ENCODE assay signal across 23 mouse cellular contexts in the genomic region with DNA sequence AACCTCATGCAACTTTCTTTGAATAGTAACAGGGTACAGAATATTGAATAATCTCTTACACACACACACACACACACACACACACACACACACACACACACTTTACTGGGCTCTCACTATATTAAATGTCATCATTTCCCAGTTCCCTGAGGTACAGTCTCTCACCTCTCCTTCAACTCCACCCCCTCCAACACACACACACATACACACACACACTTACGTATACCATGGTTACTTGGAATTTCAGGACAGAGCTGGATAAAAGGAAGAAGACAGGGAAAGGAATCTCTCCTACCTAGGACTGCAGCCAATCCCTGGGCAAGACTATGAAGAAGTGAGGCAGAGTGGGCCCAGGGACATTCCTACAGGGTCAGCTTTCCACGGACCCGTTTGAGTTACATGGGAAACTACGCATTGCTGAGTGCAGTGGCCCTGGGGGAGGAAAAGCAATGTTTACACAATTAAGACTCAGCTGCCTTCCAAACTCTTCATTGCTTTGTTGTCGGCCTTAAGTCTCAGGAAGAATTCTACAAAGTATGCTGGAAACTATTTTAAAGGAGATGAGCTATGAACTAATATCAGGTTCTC.
DNase-seq lines count a peak whose midpoint lies in the region; ATAC-seq and TF ChIP-seq lines count a peak whose summit lies in the region.
"Had no signal": no experiment of that assay in that cellular context is flagged by ENCODE, and none has a peak within 500 bp of the region (broad histone marks: within the 10 kb centered on the region; RNA-seq: fewer than 3 reads in every experiment).

No protein-coding gene starts in this region.

- peak; percentile 43; the same call in 1 of the 2 replicates for ATAC-seq in kidney, embryonic 15.5 days (replicated peaks; ENCODE audit: low FRiP score)
- no peak for ATAC-seq in kidney, embryonic 16.5 days (ENCODE audit: low FRiP score, low TSS enrichment)
- no peak for ATAC-seq in liver, embryonic 12.5 days
- 0 out of 2 replicates have a peak, but pooled peaks have one; percentile 28 for ATAC-seq in embryonic facial prominence, embryonic 12.5 days (ENCODE audit: insufficient number of reproducible peaks, insufficient read depth, low FRiP score, low TSS enrichment)
- ATAC-seq: CD4-positive, CD25-positive, alpha-beta regulatory T cell, adult 4 months; forebrain, embryonic 13.5 days; intestine, postnatal 0 days had no signal

- peak; percentile 0 for DNase-seq in liver, adult 2 months (ENCODE audit: extremely low read depth, low read depth, low spot score)
- DNase-seq in right cerebral cortex, postnatal 25 days: no peak
- no peak for DNase-seq in cerebellum, adult 11 months
- DNase-seq: adrenal gland, postnatal 14 days; cerebellum, adult 2 months; cerebellum, postnatal 14 days; gastrocnemius, postnatal 14 days; heart, postnatal 36 days; kidney, postnatal 25 days; liver; midbrain, embryonic 14.5 days; thymus, postnatal 4 days had no signal

- H3K9me3 ChIP-seq in kidney, embryonic 15.5 days (replicated peaks): no peaks in the 10 kb centered on the region
- H3K9me3 ChIP-seq in kidney, embryonic 16.5 days (ENCODE audit: low read length): no peaks in the 10 kb centered on the region
- H3K9me3 ChIP-seq in liver, embryonic 12.5 days (replicated peaks): no peaks in the 10 kb centered on the region
- no peaks in the 10 kb centered on the region for H3K9me3 ChIP-seq in embryonic facial prominence, embryonic 12.5 days
- H3K9me3 ChIP-seq: forebrain, embryonic 13.5 days; heart, embryonic 10.5 days; heart, embryonic 15.5 days had no signal

- H3K4me2 ChIP-seq in kidney, embryonic 15.5 days: no peak overlapping the region
- H3K4me2 ChIP-seq in kidney, embryonic 16.5 days (replicated peaks; ENCODE audit: low read depth, low read length): no peak overlapping the region
- no peak overlapping the region for H3K4me2 ChIP-seq in liver, embryonic 12.5 days
- no peak overlapping the region for H3K4me2 ChIP-seq in embryonic facial prominence, embryonic 12.5 days (replicated peaks)
- H3K4me2 ChIP-seq: forebrain, embryonic 13.5 days; heart, embryonic 15.5 days; hindbrain, embryonic 14.5 days had no signal

- H3K79me2 ChIP-seq in liver, adult 2 months (ENCODE audit: control insufficient read depth, insufficient read depth, low read length): no peaks in the 10 kb centered on the region

- no peaks in the 10 kb centered on the region for H3K27me3 ChIP-seq in kidney, embryonic 15.5 days
- H3K27me3 ChIP-seq in kidney, embryonic 16.5 days (ENCODE audit: insufficient read depth, low read length): no peaks in the 10 kb centered on the region
- H3K27me3 ChIP-seq in liver, adult 2 months (ENCODE audit: control insufficient read depth, insufficient read depth, low read length): no peaks in the 10 kb centered on the region
- H3K27me3 ChIP-seq in liver, embryonic 12.5 days (replicated peaks): no peaks in the 10 kb centered on the region
- no peaks in the 10 kb centered on the region for H3K27me3 ChIP-seq in embryonic facial prominence, embryonic 12.5 days
- H3K27me3 ChIP-seq: forebrain, embryonic 13.5 days; heart, embryonic 15.5 days had no signal

- WGBS in kidney, embryonic 15.5 days: 41% methylated on average over 5 of the region's 5 CpGs
- WGBS in kidney, embryonic 16.5 days: 33% methylated on average over 5 of the region's 5 CpGs
- 63% methylated on average over 5 of the region's 5 CpGs for WGBS in liver, adult 2 months
- 58% methylated on average over 5 of the region's 5 CpGs for whole genome bisulfite sequencing in liver, embryonic 12.5 days (ENCODE audit: insufficient replicate concordance)
- WGBS in embryonic facial prominence, embryonic 12.5 days: 36% methylated on average over 5 of the region's 5 CpGs

- TF ChIP-seq POLR2A in liver, adult 2 months (IDR thresholded peaks at IDR 0.05; ENCODE audit: extremely low read depth, insufficient read depth, low read length): no peak

- no peak overlapping the region for H3K9ac ChIP-seq in kidney, embryonic 15.5 days
- H3K9ac ChIP-seq in kidney, embryonic 16.5 days (replicated peaks; ENCODE audit: low read length): no peak overlapping the region
- no peak overlapping the region for H3K9ac ChIP-seq in liver, adult 2 months (ENCODE audit: low read depth, low read length)
- no peak overlapping the region for H3K9ac ChIP-seq in liver, embryonic 12.5 days
- H3K9ac ChIP-seq in embryonic facial prominence, embryonic 12.5 days: no peak overlapping the region
- H3K9ac ChIP-seq: forebrain, embryonic 13.5 days; heart, embryonic 15.5 days; hindbrain, embryonic 14.5 days had no signal

- H3K27ac ChIP-seq in kidney, embryonic 15.5 days: no peak overlapping the region
- no peak overlapping the region for H3K27ac ChIP-seq in kidney, embryonic 16.5 days (ENCODE audit: low read length)
- H3K27ac ChIP-seq in liver, adult 2 months (replicated peaks; ENCODE audit: insufficient read depth, low read depth, low read length): no peak overlapping the region
- no peak overlapping the region for H3K27ac ChIP-seq in liver, embryonic 12.5 days
- H3K27ac ChIP-seq in embryonic facial prominence, embryonic 12.5 days: no peak overlapping the region; the same call in 1 of the 2 replicates
- H3K27ac ChIP-seq: forebrain, embryonic 13.5 days; heart, embryonic 10.5 days; heart, embryonic 15.5 days; hindbrain, embryonic 14.5 days; layer of hippocampus, adult 2 months had no signal

- TF ChIP-seq CTCF in liver, adult 2 months (IDR thresholded peaks at IDR 0.05; ENCODE audit: low read depth, low read length): no peak

- H3K36me3 ChIP-seq in kidney, embryonic 15.5 days: no peaks in the 10 kb centered on the region
- no peaks in the 10 kb centered on the region for H3K36me3 ChIP-seq in kidney, embryonic 16.5 days (ENCODE audit: insufficient read depth, low read length)
- no peaks in the 10 kb centered on the region for H3K36me3 ChIP-seq in liver, adult 2 months (ENCODE audit: control insufficient read depth, insufficient read depth, low read length)
- H3K36me3 ChIP-seq in liver, embryonic 12.5 days: no peaks in the 10 kb centered on the region
- H3K36me3 ChIP-seq in embryonic facial prominence, embryonic 12.5 days: no peaks in the 10 kb centered on the region
- H3K36me3 ChIP-seq: heart, embryonic 10.5 days; heart, embryonic 15.5 days had no signal

- H3K4me1 ChIP-seq in kidney, embryonic 15.5 days: peaks cover 17% of the 10 kb centered on the region; the same call in 1 of the 2 replicates
- H3K4me1 ChIP-seq in kidney, embryonic 16.5 days (ENCODE audit: insufficient read depth, low read length): peaks cover 10% of the 10 kb centered on the region; the same call in 1 of the 2 replicates
- no peaks in the 10 kb centered on the region for H3K4me1 ChIP-seq in liver, adult 2 months (ENCODE audit: control insufficient read depth, insufficient read depth, low read length)
- H3K4me1 ChIP-seq in liver, embryonic 12.5 days: no peaks in the 10 kb centered on the region
- H3K4me1 ChIP-seq in embryonic facial prominence, embryonic 12.5 days: 0 out of 2 replicates have a peak, but pooled peaks cover 3% of the 10 kb centered on the region
- H3K4me1 ChIP-seq: forebrain, embryonic 13.5 days; heart, embryonic 15.5 days had no signal

- no peak overlapping the region for H3K4me3 ChIP-seq in kidney, embryonic 15.5 days (replicated peaks)
- no peak overlapping the region for H3K4me3 ChIP-seq in kidney, embryonic 16.5 days (ENCODE audit: low read length)
- no peak overlapping the region for H3K4me3 ChIP-seq in liver, adult 2 months (ENCODE audit: insufficient read depth, low read depth, low read length)
- H3K4me3 ChIP-seq in liver, embryonic 12.5 days: no peak overlapping the region
- H3K4me3 ChIP-seq in embryonic facial prominence, embryonic 12.5 days: no peak overlapping the region
- H3K4me3 ChIP-seq: forebrain, embryonic 13.5 days; heart, embryonic 10.5 days; heart, embryonic 15.5 days; layer of hippocampus, adult 2 months had no signal

Comparison
In these comparisons a context has a peak if more than half of its experiments do, and no peak if none do; other contexts are left out.
1. ATAC-seq: peak in kidney, embryonic 15.5 days (single experiment) and embryonic facial prominence, embryonic 12.5 days (single experiment); none in kidney, embryonic 16.5 days (single experiment) and liver, embryonic 12.5 days (single experiment).